Mouse (Mus musculus) G1E-ER4 (cell line): ENCODE data around the gene Taok3. TPM values are rescaled to one million over a fixed set of nuclear protein-coding genes. Genes with fewer than 3 reads are reported as not detected.

Source experiments
- GATA1 ChIP-seq: IDR thresholded peaks from one replicate; pipeline ENCODE4 v1.8.0; 2012; ENCODE audit warnings: low read length, inconsistent platforms
- polyA plus RNA-seq: library from polyadenylated mRNA; stranded (reverse); fragments of >175 nt; gene quantifications from 2 replicates; pipeline ENCODE4 v1.2.3, GENCODE M21; 2012

Gene Taok3
- polyA plus RNA-seq, 1 experiment = 59.0 TPM

GRCm38 (mm10) chr5:117181921-117182320, 62.0 kb downstream of the Taok3 start:
- no peak for TF ChIP-seq GATA1

- no peak for TF ChIP-seq GATA1
Observed at GRCm38 (mm10) chr5:117182411-117182810, 62.5 kb downstream of the Taok3 start.

GRCm38 (mm10) chr5:117184832-117185231, 64.9 kb downstream of the Taok3 start:
- TF ChIP-seq GATA1 = no peak

GRCm38 (mm10) chr5:117185673-117186072, 65.7 kb downstream of the Taok3 start:
- TF ChIP-seq GATA1 = no peak

GRCm38 (mm10) chr5:117192061-117192460, 72.1 kb downstream of the Taok3 start:
- no peak for TF ChIP-seq GATA1

GRCm38 (mm10) chr5:117193748-117194147, 73.8 kb downstream of the Taok3 start:
- no peak for TF ChIP-seq GATA1

- TF ChIP-seq GATA1 = no peak
Observed at GRCm38 (mm10) chr5:117194672-117195071, 74.7 kb downstream of the Taok3 start.

GRCm38 (mm10) chr5:117196551-117196950, 76.6 kb downstream of the Taok3 start:
- no peak for TF ChIP-seq GATA1

- no peak for TF ChIP-seq GATA1
Observed at GRCm38 (mm10) chr5:117198390-117198789, 78.5 kb downstream of the Taok3 start.

- TF ChIP-seq GATA1 = no peak
Observed at GRCm38 (mm10) chr5:117207286-117207685, 87.4 kb downstream of the Taok3 start.

- TF ChIP-seq GATA1 = no peak
Observed at GRCm38 (mm10) chr5:117214016-117214415, 94.1 kb downstream of the Taok3 start.

GRCm38 (mm10) chr5:117231059-117231458, 111.1 kb downstream of the Taok3 start:
- TF ChIP-seq GATA1 = no peak

- TF ChIP-seq GATA1 = no peak
Observed at GRCm38 (mm10) chr5:117236540-117236939, 116.6 kb downstream of the Taok3 start.

- no peak for TF ChIP-seq GATA1
Observed at GRCm38 (mm10) chr5:117239106-117239505, 119.2 kb downstream of the Taok3 start.

GRCm38 (mm10) chr5:117240321-117240731, 120.4 kb downstream of the Taok3 start:
- no peak for TF ChIP-seq GATA1

- no peak for TF ChIP-seq GATA1
Observed at GRCm38 (mm10) chr5:117240761-117241322, 120.9 kb downstream of the Taok3 start.

- no peak for TF ChIP-seq GATA1
Observed at GRCm38 (mm10) chr5:117241935-117242531, 122.1 kb downstream of the Taok3 start.
